Mouse (Mus musculus) heart, adult 8-10 months (tissue): ENCODE measurements at regions not wholly inside any gene's neighbourhood (a gene's known extent, or its start where the extent isn't known, plus 50 kb on each side); places are given as distances from the start of the nearest gene placed in this dataset.

ENCODE experiments used
- DNase-seq: peaks from one replicate; pipeline ENCODE4 v3.0.0; 2022; ENCODE audit warnings: low spot score

DNA sequence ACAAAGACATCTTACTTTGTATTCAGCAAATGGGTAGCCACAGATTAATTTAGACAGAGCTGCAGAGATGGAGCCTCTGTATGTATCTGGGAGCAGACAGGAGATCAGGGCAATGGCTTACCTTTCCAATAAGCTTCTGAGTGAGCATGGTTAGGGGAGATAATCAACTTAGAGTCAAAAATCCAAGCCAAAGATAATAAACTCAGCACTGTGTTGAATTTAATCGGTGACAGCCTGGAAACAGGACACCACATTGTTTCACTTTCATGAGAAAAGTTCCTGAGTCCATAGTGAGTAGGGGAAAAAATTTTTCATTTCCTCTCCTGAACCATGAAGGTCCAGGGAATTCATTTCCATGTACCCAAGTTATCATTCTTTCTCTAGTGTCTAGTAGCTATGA, 70.7 kb upstream of the Arsj start:
- DNase-seq: no peak

DNA sequence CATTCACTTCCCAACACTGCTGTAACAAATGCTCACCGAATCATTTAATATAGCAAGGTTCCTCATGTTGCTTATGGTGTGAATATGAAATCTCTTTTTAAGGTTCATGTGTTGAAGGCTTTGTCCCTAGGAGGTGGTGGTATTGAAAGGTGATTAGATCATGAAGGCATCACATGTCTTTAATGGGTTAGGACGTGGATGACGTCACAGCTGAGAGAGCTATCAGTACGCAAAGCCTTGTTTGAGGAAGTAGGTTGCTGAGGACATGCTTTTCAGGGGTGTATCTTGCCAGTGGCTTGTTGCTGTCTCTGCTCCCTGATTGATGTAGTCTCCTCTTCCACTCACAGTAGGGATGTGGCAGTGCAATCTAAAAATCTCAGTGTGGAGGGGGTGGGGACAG, 69.8 kb upstream of the Arsj start:
- no peak for DNase-seq

DNA sequence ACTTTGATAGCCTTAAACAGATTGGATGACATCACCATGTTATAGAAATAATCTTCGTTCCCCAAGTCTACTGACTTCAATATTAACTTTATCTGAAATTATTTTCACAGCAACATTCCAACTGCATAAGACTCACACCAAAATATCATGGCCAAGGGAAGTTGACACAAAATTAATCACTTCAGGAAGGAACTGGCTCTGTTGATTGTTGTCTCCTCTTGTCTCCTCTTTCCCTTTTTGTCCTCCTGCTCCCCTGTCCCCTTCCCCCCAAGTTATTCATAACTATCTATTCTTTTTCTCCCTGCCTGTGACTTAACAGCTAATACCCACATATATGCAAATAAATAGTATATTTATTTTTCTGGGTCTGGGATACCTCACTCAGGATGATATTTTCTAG, 67.6 kb upstream of the Arsj start:
- no peak for DNase-seq

DNA sequence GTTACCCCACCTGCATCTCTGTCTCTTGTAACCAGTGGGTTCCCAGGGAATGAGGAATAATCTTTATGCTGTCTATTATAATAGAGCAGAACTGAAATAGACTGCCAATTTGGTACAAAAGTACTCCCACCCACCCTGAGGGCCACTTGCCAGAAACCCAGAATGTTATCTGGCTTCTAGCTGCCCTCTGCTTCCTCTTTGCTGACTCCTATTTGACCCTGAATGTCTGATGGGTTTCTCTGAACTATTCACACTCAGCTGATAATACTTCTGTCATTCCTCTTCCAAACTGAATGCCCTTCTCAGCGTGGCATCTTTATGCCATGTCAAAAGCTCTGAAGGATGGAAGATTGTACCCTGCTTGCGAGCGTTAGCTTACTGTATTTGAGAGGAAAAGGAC, 64.2 kb upstream of the Arsj start:
- no peak for DNase-seq

DNA sequence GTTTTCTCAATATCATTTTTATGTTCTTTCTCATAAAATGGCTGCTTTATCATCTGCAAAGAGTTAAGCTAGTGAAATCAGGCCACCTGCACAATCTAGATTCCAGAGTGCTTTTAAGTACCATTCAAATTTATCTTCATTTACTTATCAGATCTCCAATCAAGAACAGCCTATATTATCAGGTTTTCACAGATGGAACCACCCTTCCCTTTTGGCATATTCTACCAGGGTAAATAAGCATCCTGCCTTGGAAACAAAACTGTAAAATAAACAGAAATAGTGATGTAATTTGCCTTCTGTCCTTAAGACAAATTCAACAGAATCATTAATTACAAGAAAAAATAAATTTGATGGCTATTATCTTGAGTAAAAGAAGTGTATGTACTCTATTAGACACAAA, 55.2 kb upstream of the Arsj start:
- no peak for DNase-seq
